Mouse (Mus musculus) limb, embryonic 12.5 days (tissue): Measurements from ENCODE around the gene Arhgap32. TPM values are rescaled to one million over a fixed set of nuclear protein-coding genes. Genes with fewer than 3 reads are reported as not detected.

ENCODE experiments used
- ATAC-seq: fragments of 200-750 bp; cut with Nextera tagmentation; 2 replicates; pipeline ENCODE4 v1.8.0; 2017; ENCODE audit warnings: low read depth, moderate TSS enrichment; ENCODE audit not compliant: insufficient number of reproducible peaks, insufficient read depth, low FRiP score, low TSS enrichment
- H3K27ac ChIP-seq: fragments of 300-500 bp; sonication (generic); 2 replicates; pipeline ENCODE4 v1.5.1; 2016; ENCODE audit warnings: mild to moderate bottlenecking, moderate library complexity
- H3K27me3 ChIP-seq: fragments of 300-500 bp; sonication (generic); 2 replicates; pipeline ENCODE4 v1.6.1; 2016; ENCODE audit warnings: mild to moderate bottlenecking, moderate library complexity
- H3K36me3 ChIP-seq: fragments of 300-500 bp; sonication (generic); 2 replicates; pipeline ENCODE4 v1.6.1; 2016; ENCODE audit warnings: mild to moderate bottlenecking, moderate library complexity
- H3K4me1 ChIP-seq: fragments of 300-500 bp; sonication (generic); replicated peaks from 2 replicates; pipeline ENCODE4 v1.6.1; 2016
- H3K4me2 ChIP-seq: fragments of 300-500 bp; sonication (generic); 2 replicates; pipeline ENCODE4 v1.6.1; 2016; ENCODE audit warnings: mild to moderate bottlenecking, moderate library complexity
- H3K4me3 ChIP-seq: fragments of 300-500 bp; sonication (generic); replicated peaks from 2 replicates; pipeline ENCODE4 v1.5.1; 2016; ENCODE audit warnings: mild to moderate bottlenecking
- H3K9ac ChIP-seq: fragments of 300-500 bp; sonication (generic); replicated peaks from 2 replicates; pipeline ENCODE4 v1.6.1; 2016; ENCODE audit warnings: mild to moderate bottlenecking, moderate library complexity
- H3K9me3 ChIP-seq: fragments of 300-500 bp; sonication (generic); 2 replicates; pipeline ENCODE4 v1.6.1; 2016; ENCODE audit warnings: mild to moderate bottlenecking, moderate library complexity
- WGBS: fragments of 180-500 bp; shearing (Covaris S2); methylation state at CpG from one replicate; pipeline ENCODE4 v1.1.7; 2016; 5-methylcytosine and 5-hydroxymethylcytosine counted together
- polyA plus RNA-seq: library from polyadenylated mRNA; unstranded; fragments of >200 nt; fragmentation: Nextera tagmentation; extraction: Ambion mirVana; gene quantifications from 2 replicates; pipeline ENCODE4 v1.2.1, GENCODE M21; 2016

Arhgap32 gene
- 4.2 and 5.1 TPM in 2 replicates for polyA plus RNA-seq

GRCm38 (mm10) chr9:32115786-32116185, at the start of gene Arhgap32:
TSS of gene Arhgap32 (plus strand) at chr9:32116136.
- H3K9ac ChIP-seq, result no peak within 1 kb of the TSS
- H3K4me3 ChIP-seq, result no peak within 1 kb of the TSS
- WGBS, result 78% methylated on average over 1 of the region's 1 CpGs
- H3K27ac ChIP-seq, result no peak within 1 kb of the TSS
- no peaks in the 10 kb centered on the region for H3K36me3 ChIP-seq
- ATAC-seq, result no peak
- H3K27me3 ChIP-seq, result no peaks in the 10 kb centered on the region
- H3K9me3 ChIP-seq, result no peaks in the 10 kb centered on the region
- H3K4me1 ChIP-seq, result peaks cover 5% of the 10 kb centered on the region
- no peak within 1 kb of the TSS for H3K4me2 ChIP-seq

- WGBS, result 94% methylated on average over 6 of the region's 6 CpGs
- ATAC-seq, result no peak
- H3K9ac ChIP-seq, result no peak overlapping the region
Measured at GRCm38 (mm10) chr9:32072778-32073177, 43.2 kb upstream of the Arhgap32 start.

GRCm38 (mm10) chr9:32088106-32088776, 27.7 kb upstream of the Arhgap32 start:
- no peaks in the 10 kb centered on the region; the same call in 1 of the 2 replicates for H3K4me1 ChIP-seq
- no peak overlapping the region for H3K27ac ChIP-seq
- no peaks in the 10 kb centered on the region for H3K36me3 ChIP-seq
- no peaks in the 10 kb centered on the region for H3K9me3 ChIP-seq
- no peak for ATAC-seq
- H3K4me2 ChIP-seq, result no peak overlapping the region
- no peak overlapping the region for H3K9ac ChIP-seq
- H3K27me3 ChIP-seq, result no peaks in the 10 kb centered on the region
- no peak overlapping the region for H3K4me3 ChIP-seq
- WGBS, result 67% methylated on average over 4 of the region's 4 CpGs

More at GRCm38 (mm10) chr9:32072778-32073177, 43.2 kb upstream of the Arhgap32 start:
- no peaks in the 10 kb centered on the region for H3K36me3 ChIP-seq
- no peaks in the 10 kb centered on the region for H3K27me3 ChIP-seq
- no peaks in the 10 kb centered on the region for H3K9me3 ChIP-seq
- H3K4me1 ChIP-seq, result no peaks in the 10 kb centered on the region
- H3K27ac ChIP-seq, result no peak overlapping the region
- no peak overlapping the region for H3K4me2 ChIP-seq
- H3K4me3 ChIP-seq, result no peak overlapping the region

GRCm38 (mm10) chr9:32088882-32089281, 27.1 kb upstream of the Arhgap32 start:
- Histone ChIP-seq H3K9me3 (no peaks in the 10 kb centered on the region), H3K27me3 (no peaks in the 10 kb centered on the region), H3K36me3 (no peaks in the 10 kb centered on the region), H3K4me1 (peaks cover 3% of the 10 kb centered on the region; the same call in 1 of the 2 replicates), H3K4me2 (no peak overlapping the region), H3K27ac (no peak overlapping the region), H3K9ac (no peak overlapping the region), H3K4me3 (no peak overlapping the region)
- no peak for ATAC-seq
- WGBS, result 53% methylated on average over 2 of the region's 3 CpGs

GRCm38 (mm10) chr9:32093456-32093855, 22.5 kb upstream of the Arhgap32 start:
- H3K4me3 ChIP-seq, result no peak overlapping the region
- H3K9ac ChIP-seq, result no peak overlapping the region
- H3K27ac ChIP-seq, result no peak overlapping the region
- peaks cover 19% of the 10 kb centered on the region for H3K4me1 ChIP-seq
- no peaks in the 10 kb centered on the region for H3K9me3 ChIP-seq
- no peak for ATAC-seq
- H3K36me3 ChIP-seq, result no peaks in the 10 kb centered on the region
- 44% methylated on average over 2 of the region's 2 CpGs for WGBS
- no peak overlapping the region for H3K4me2 ChIP-seq
- no peaks in the 10 kb centered on the region for H3K27me3 ChIP-seq

- H3K36me3 ChIP-seq, result no peaks in the 10 kb centered on the region
- no peaks in the 10 kb centered on the region for H3K27me3 ChIP-seq
- H3K4me2 ChIP-seq, result no peak overlapping the region
- no peak overlapping the region for H3K9ac ChIP-seq
- no peak for ATAC-seq
- H3K9me3 ChIP-seq, result no peaks in the 10 kb centered on the region
- no peak overlapping the region for H3K4me3 ChIP-seq
- peaks cover 19% of the 10 kb centered on the region for H3K4me1 ChIP-seq
- WGBS, result 43% methylated on average over 13 of the region's 13 CpGs
- no peak overlapping the region for H3K27ac ChIP-seq
Measured at GRCm38 (mm10) chr9:32094351-32095120, 21.4 kb upstream of the Arhgap32 start.

- Histone ChIP-seq H3K27ac (no peak overlapping the region), H3K4me1 (peaks cover 19% of the 10 kb centered on the region), H3K27me3 (no peaks in the 10 kb centered on the region), H3K36me3 (no peaks in the 10 kb centered on the region), H3K4me2 (no peak overlapping the region), H3K9me3 (no peaks in the 10 kb centered on the region), H3K4me3 (no peak overlapping the region), H3K9ac (no peak overlapping the region)
- WGBS, result 86% methylated on average over 4 of the region's 4 CpGs
- no peak for ATAC-seq
Measured at GRCm38 (mm10) chr9:32095511-32095910, 20.4 kb upstream of the Arhgap32 start.

- Histone ChIP-seq H3K36me3 (no peaks in the 10 kb centered on the region), H3K4me3 (no peak overlapping the region), H3K27me3 (no peaks in the 10 kb centered on the region), H3K9me3 (no peaks in the 10 kb centered on the region), H3K9ac (no peak overlapping the region), H3K4me2 (no peak overlapping the region), H3K4me1 (peaks cover 19% of the 10 kb centered on the region), H3K27ac (no peak overlapping the region)
- 82% methylated on average over 7 of the region's 7 CpGs for WGBS
- no peak for ATAC-seq
Measured at GRCm38 (mm10) chr9:32096541-32096940, 19.4 kb upstream of the Arhgap32 start.

GRCm38 (mm10) chr9:32097123-32097522, 18.8 kb upstream of the Arhgap32 start:
- Histone ChIP-seq H3K27me3 (no peaks in the 10 kb centered on the region), H3K9me3 (no peaks in the 10 kb centered on the region), H3K4me3 (no peak overlapping the region), H3K9ac (no peak overlapping the region), H3K36me3 (no peaks in the 10 kb centered on the region), H3K27ac (no peak overlapping the region), H3K4me2 (no peak overlapping the region), H3K4me1 (peaks cover 19% of the 10 kb centered on the region)
- no peak for ATAC-seq
- 63% methylated on average over 4 of the region's 4 CpGs for WGBS

GRCm38 (mm10) chr9:32098425-32099155, 17.3 kb upstream of the Arhgap32 start:
- Histone ChIP-seq H3K9me3 (no peaks in the 10 kb centered on the region), H3K9ac (no peak overlapping the region), H3K4me1 (peaks cover 16% of the 10 kb centered on the region), H3K4me2 (no peak overlapping the region), H3K36me3 (no peaks in the 10 kb centered on the region), H3K4me3 (no peak overlapping the region), H3K27ac (no peak overlapping the region), H3K27me3 (no peaks in the 10 kb centered on the region)
- WGBS, result 88% methylated on average over 9 of the region's 9 CpGs
- no peak for ATAC-seq

GRCm38 (mm10) chr9:32100561-32100960, 15.4 kb upstream of the Arhgap32 start:
- Histone ChIP-seq H3K4me1 (peaks cover 10% of the 10 kb centered on the region; the same call in 1 of the 2 replicates), H3K36me3 (no peaks in the 10 kb centered on the region), H3K27me3 (no peaks in the 10 kb centered on the region), H3K9me3 (no peaks in the 10 kb centered on the region), H3K4me2 (no peak overlapping the region), H3K9ac (no peak overlapping the region), H3K27ac (no peak overlapping the region), H3K4me3 (no peak overlapping the region)
- WGBS, result 85% methylated on average over 8 of the region's 8 CpGs
- ATAC-seq, result no peak
